Mouse (Mus musculus) megakaryocyte, adult 5-6 weeks (primary cell): ENCODE results near the gene Plekhn1. TPM values are rescaled to one million over a fixed set of nuclear protein-coding genes. Genes with fewer than 3 reads are reported as not detected.
A peak's percentile ranks its signal among the peaks of the same experiment; 100 is the strongest.

Experiments
- ATAC-seq: 2 replicates; pipeline ENCODE4 v1.8.0; 2016; ENCODE audit warnings: mild to moderate bottlenecking, inconsistent platforms; ENCODE audit not compliant: poor library complexity, severe bottlenecking
- total RNA-seq, 2 experiments: library from RNA; stranded (forward) in 1 of 2; stranded (reverse) in 1 of 2; fragments of 153-499, 151-499 nt in 1 of 2; fragments of 221-1000, 200-1000 nt in 1 of 2; gene quantifications; 2 replicates each; pipeline versions ENCODE4 v1.2.3 to v1.2.4; 2015 to 2017

Gene Plekhn1
- total RNA-seq, 2 experiments from 2014 or later: 8.5 to 11.2 TPM

DNA sequence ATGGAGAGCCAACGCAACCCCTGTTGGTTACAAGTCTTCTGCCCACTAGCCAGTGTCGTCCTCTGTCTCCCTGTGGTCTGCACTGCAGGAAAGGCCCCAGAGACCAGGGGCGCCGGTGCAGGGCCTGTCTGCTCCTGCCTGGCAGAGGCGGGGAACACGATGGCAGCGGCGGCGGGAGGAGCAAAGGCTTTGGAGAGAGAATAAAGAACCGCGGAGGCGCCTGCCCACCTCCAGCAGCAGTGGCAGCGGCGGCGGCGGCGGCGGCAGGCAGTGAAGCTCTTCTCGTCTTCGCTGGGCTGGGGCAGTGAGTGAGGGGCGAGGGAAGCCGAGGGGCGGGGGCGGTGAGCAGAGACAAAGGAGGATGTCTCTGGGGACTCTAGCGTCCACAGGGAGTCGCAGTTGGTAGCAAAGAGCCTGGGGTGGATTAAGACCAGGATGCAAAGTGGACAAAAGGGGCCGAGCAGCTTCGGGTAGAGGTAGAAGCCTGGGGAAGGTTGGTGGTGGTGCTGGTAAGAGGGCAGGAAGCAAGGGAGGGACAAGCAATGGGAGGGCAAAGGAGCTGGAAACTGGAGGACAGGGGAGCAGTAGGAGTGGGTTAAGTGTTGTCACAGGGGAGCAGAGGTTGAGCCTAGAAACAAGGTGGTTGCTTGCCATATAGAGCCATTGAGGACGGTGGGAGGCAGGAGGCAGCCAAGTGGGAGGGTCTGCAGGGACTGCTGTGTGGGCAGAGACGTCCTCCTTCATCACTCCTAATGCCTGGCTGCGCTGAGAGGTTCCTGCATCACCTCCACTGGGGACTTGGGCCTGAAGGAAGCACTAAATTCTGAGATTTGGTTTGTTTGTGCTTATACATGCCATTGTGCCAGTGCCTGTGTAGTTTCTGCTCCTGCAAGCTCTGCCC lies 48.5 kb downstream of the Plekhn1 start:
- ATAC-seq: no peak

GRCm38 (mm10) chr4:156185456-156185949 lies 49.2 kb downstream of the Plekhn1 start:
- no peak for ATAC-seq

DNA sequence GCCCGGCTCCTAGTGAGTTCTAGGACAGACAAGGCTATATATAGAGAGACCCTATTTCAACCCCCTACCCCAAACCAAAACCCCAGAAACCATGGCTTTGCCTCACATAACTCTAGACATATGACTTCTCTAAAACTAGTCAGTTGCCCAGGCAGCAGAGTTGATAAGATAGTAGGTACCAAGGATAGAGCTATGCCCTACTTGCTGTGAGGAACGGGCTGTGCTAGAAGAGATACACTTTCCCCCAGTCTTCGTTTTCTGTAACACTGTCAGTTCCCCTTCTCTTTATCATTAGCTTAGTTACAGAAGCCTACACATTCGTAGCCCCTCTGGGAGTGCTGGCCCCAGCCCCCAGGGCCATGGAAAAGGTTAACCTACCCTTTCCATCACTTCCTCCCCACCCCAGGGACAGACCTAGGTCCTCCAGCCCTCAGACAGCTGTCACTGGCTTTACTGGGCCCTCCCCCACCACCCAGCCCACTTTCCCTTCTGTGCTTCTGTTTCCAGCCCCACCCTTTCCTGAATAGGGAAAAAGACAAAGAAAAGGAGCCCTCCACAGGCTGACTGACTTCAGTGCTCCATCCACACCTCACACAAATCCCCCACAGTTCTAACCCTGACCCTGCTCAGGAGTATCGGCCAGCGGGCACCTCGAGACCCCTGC lies 50.2 kb downstream of the Plekhn1 start:
- no peak for ATAC-seq

DNA sequence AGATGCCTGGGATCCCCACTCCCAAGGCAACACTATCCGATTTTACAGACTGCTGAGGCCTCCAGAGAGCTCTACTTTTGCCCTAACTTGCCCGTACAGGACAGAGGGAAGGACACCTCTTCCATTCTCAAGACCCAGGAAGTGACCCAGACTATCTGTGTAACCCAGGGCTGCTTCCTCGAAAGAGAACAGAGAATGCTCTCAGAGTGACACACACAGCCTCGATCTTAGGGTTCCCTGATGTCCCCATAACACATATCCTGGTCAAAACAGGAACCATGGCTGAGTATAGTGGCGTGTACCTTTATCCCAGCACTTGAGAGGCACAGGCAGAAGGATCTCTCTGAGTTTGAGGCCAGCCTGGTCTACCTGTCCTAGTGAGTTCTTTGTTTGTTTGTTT lies 50.9 kb downstream of the Plekhn1 start:
- ATAC-seq: peak; percentile 51

DNA sequence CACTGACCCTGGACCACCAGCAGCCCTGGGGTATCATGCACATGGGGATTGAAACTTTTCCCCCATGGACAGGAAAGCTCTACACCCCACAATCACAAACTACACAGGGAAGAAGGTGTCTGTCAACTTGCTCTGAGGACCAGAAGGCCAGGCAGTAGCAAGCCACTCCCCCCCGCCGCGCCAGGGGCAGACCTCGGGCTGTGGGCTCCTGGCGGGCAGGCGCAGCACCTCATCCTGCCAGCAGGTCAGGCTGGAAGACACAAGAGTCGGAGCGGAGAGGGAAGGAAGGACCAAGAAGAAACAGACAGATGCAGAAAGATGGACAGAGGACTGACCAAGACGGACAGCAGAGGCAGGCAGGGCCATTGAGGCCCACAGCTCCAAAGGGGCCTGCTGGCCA lies 57.0 kb downstream of the Plekhn1 start:
- ATAC-seq: no peak

GRCm38 (mm10) chr4:156171828-156172227 lies 62.8 kb downstream of the Plekhn1 start:
- no peak for ATAC-seq

Other genes with a start within 250 kb of the Plekhn1 start
- gene B3galt6, start 242.2 kb downstream of the Plekhn1 start, total RNA-seq (2015): 3.5 and 3.6 TPM in 2 replicates
- 3.5 and 4.0 TPM in 2 replicates for gene B3galt6, start 242.2 kb downstream of the Plekhn1 start, total RNA-seq (2017)
- gene Sdf4, start 242.0 kb downstream of the Plekhn1 start, total RNA-seq (2015): 43.6 and 57.5 TPM in 2 replicates
- gene Sdf4, start 242.0 kb downstream of the Plekhn1 start, total RNA-seq (2017): 216 and 221 TPM in 2 replicates
- gene Tnfrsf4, start 221.0 kb downstream of the Plekhn1 start, total RNA-seq (2015): 1.5 and 2.1 TPM in 2 replicates
- 1.2 and 2.8 TPM in 2 replicates for gene Tnfrsf4, start 221.0 kb downstream of the Plekhn1 start, total RNA-seq (2017)
- gene Tnfrsf18, start 208.7 kb downstream of the Plekhn1 start, total RNA-seq (2015): 2.7 and 10.3 TPM in 2 replicates
- gene Tnfrsf18, start 208.7 kb downstream of the Plekhn1 start, total RNA-seq (2017): 6.0 and 7.2 TPM in 2 replicates
- not detected in 2 replicates for gene Ttll10, start 175.4 kb downstream of the Plekhn1 start, total RNA-seq (2015)
- gene Ttll10, start 175.4 kb downstream of the Plekhn1 start, total RNA-seq (2017): not detected in 2 replicates
- 11.7 and 15.7 TPM in 2 replicates for gene 9430015G10Rik, start 124.9 kb downstream of the Plekhn1 start, total RNA-seq (2015)
- gene 9430015G10Rik, start 124.9 kb downstream of the Plekhn1 start, total RNA-seq (2017): 20.1 and 27.5 TPM in 2 replicates
- gene Rnf223, start 104.3 kb downstream of the Plekhn1 start, total RNA-seq (2015): 0.09 and 0.60 TPM in 2 replicates
- 0.08 and 0.11 TPM in 2 replicates for gene Rnf223, start 104.3 kb downstream of the Plekhn1 start, total RNA-seq (2017)
- 2.9 and 4.2 TPM in 2 replicates for gene Agrn, start 37.4 kb downstream of the Plekhn1 start, total RNA-seq (2015)
- gene Agrn, start 37.4 kb downstream of the Plekhn1 start, total RNA-seq (2017): 1.8 and 2.9 TPM in 2 replicates
- gene Isg15, start 34.0 kb downstream of the Plekhn1 start, total RNA-seq (2015): 6.3 and 6.4 TPM in 2 replicates
- gene Isg15, start 34.0 kb downstream of the Plekhn1 start, total RNA-seq (2017): 5.4 and 7.2 TPM in 2 replicates
- 0.11 and 0.42 TPM in 2 replicates for gene AW011738, start 31.6 kb downstream of the Plekhn1 start, total RNA-seq (2015)
- gene AW011738, start 31.6 kb downstream of the Plekhn1 start, total RNA-seq (2017): 0.49 and 0.66 TPM in 2 replicates
- 0.11 TPM in 1 of 2 replicates, not detected in the other for gene Perm1, start 19.0 kb downstream of the Plekhn1 start, total RNA-seq (2015)
- not detected in 2 replicates for gene Perm1, start 19.0 kb downstream of the Plekhn1 start, total RNA-seq (2017)
- 23.9 and 25.2 TPM in 2 replicates for gene Noc2l, start 1.2 kb upstream of the Plekhn1 start, total RNA-seq (2015)
- gene Noc2l, start 1.2 kb upstream of the Plekhn1 start, total RNA-seq (2017): 43.9 and 47.3 TPM in 2 replicates
- gene Samd11, start 20.8 kb upstream of the Plekhn1 start, total RNA-seq (2015): 0.04 and 0.34 TPM in 2 replicates
- 0.49 TPM in 1 of 2 replicates, not detected in the other for gene Samd11, start 20.8 kb upstream of the Plekhn1 start, total RNA-seq (2017)
- gene Vmn2r-ps159, start 96.2 kb upstream of the Plekhn1 start, total RNA-seq (2015): not detected in 2 replicates
- gene Vmn2r-ps159, start 96.2 kb upstream of the Plekhn1 start, total RNA-seq (2017): not detected in 2 replicates